Mouse (Mus musculus): ENCODE data around the gene Sh3pxd2a.
A peak's percentile ranks its signal among the peaks of the same experiment; 100 is the strongest.

The Sh3pxd2a gene

DNA sequence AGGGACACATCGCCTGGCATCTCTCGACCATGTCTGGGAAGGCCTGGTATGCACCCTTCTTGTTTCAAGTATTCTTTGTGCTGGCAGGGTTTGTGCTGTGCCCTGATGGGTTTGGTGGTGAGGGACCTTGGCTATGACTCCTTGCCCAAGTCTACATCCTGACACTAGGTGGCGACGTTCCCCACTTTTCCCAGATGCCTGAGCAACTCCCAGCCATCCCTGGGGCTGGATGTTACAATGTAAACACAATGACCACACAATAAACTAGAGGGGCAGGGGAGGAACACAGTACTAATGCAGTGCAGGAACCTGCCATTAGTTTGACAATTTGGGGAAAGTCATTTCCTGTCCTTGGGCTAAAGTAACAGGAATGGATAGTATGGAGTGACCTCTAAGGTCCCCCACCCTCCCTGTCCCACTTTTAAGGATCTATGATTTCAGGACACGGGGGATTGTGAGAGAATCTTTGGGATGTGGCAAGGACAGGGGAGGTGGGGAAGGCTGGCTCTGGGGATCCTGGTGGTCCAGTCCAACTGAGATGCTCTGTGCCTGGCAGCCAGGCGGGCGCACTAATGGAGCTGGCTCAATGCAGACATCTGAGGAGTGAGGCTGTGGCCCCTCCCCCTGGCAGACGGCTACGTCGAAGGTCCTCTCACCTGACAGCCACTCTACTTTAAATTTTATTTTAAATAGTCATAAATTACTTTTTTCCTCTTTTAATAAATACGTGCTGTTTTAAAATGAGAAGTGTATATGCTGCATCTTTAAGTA lies 199.7 kb downstream of the Sh3pxd2a start:
- peak; percentile 43 for DNase-seq

DNA sequence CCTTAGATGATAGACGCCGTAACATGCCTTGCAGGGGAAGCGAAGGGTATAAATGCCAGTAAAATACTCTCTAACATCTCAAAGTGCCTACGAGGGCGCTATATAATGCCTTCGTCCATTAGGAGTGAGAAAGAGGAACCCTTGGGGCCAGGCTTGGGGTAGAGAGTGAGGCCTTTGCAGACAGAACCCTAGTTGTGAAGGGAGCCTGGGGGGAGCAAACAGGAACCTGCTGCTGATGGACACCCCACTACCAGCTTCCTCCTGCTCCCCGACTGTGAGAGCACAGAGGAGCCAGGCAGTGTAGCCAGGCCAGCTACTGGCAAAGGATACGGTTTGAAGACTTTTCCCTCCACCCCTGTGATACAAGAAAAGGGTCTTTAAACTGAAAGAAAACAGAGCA lies 200.6 kb downstream of the Sh3pxd2a start:
- no peak for DNase-seq

DNA sequence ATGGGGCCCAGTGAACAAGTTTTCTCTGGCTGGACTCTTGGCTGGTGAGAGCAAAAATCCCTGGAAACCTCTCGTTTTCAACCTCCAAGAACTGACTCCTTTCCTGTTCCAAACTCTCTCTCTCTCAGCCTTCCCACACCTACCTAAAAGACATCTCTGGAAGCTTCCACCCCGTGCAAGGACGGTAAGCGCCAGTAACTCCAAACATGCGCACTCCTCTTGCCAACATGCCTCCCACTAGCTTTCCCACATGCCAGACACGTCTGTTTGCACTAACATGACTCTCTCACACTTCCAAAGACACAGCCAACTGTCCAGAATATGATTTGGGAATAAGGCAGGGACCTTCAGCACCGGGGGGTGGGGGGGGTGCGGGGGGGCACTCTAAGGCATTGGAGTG lies 203.0 kb downstream of the Sh3pxd2a start:
- no peak for DNase-seq

DNA sequence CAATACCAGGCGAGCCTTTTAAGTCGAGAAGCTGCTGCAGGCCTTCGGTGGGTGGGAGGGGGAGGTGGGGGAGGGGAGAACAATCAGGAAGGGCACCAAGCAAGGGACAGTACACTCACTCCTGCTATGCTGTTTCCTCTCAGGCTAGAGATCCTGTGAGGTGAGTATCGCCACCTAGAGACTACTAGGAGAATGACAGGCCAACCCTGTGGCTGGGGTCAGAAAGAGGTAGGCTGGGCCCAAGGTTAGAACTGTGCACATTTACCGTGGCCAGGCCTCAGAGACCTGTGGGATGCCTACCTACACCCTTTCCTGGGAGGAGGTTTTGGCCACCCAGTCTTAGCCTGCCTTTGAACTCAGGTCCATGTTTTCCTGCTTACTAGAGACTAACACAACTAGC lies 204.6 kb downstream of the Sh3pxd2a start:
- peak; percentile 50 for DNase-seq

DNA sequence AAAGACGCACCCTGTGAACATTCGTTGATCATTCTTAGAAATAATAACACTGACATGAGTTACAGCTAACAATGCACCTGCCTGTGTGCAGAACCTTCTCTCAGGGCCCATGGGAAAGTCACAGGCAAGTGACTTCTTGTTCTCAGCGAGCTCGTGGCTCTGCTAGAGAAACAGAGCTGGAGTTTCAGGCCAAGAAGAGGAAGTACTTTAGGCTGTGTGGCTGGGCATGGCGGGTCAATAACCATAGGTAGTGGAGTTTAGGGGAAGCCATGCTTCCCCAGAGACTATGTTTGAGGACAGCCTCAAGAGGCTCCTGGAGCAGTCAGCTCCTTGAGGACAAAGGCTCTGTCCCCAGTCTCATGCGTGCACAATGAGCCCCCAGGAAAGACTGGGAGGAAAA lies 208.3 kb downstream of the Sh3pxd2a start:
- no peak for DNase-seq

DNA sequence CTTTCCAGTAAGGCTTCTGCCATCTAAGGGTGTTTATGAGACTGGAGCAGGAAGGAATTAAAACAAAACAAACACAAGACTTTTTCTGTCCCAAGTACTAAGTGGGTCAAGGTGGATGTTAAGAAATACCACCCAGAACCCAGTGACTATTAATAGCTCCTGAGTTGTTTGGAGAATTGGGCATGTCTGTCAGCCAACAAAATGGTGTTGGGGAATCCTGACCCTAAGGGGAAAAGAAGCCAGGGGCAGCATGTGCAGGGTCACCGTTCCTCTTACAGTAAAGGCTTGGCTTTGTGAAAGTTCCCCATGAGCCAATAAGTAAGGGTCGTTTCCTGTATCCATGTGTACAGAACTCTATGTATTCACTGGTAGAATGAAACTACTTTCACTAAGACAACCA lies 209.2 kb downstream of the Sh3pxd2a start:
- DNase-seq: no peak

DNA sequence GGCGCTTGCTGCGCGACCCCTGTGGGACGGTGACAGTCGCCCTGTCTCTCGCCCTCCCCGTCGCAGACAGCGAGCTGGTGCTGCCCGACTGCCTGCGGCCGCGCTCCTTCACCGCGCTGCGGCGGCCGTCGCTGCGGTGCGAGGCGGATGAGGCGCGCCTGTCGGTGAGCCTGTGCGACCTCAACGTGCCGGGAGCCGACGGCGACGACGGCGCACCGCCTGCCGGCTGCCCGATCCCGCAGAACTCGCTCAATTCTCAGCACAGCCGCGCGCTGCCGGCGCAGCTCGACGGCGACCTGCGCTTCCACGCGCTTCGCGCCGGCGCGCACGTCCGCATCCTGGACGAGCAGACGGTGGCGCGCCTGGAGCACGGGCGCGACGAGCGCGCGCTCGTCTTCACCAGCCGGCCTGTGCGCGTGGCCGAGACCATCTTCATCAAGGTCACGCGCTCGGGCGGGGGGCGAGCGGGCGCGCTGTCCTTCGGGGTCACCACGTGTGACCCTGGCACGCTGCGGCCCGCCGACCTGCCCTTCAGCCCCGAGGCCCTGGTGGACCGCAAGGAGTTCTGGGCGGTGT lies 211.1 kb downstream of the Sh3pxd2a start:
- DNase-seq: peak; percentile 11

DNA sequence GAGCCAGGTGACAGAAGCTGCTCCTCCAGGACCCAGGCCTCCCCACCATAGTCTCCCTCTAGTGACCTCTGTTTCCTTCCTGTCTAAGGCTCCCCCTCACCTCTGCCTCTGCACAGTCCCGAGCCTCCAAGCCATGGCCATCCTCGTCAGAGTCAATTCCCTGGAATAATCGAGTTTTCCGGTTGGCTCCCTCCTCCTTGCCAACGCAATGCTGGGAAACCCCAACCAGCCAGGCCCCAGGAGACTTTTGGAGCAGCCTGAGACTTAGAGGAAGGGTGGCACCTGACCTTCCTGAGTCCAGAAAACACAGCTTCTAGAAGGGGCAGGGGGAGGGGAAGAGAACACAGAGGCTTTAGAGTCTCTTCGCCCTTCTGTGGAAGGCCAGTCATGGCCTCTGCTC lies 213.3 kb downstream of the Sh3pxd2a start:
- no peak for DNase-seq

DNA sequence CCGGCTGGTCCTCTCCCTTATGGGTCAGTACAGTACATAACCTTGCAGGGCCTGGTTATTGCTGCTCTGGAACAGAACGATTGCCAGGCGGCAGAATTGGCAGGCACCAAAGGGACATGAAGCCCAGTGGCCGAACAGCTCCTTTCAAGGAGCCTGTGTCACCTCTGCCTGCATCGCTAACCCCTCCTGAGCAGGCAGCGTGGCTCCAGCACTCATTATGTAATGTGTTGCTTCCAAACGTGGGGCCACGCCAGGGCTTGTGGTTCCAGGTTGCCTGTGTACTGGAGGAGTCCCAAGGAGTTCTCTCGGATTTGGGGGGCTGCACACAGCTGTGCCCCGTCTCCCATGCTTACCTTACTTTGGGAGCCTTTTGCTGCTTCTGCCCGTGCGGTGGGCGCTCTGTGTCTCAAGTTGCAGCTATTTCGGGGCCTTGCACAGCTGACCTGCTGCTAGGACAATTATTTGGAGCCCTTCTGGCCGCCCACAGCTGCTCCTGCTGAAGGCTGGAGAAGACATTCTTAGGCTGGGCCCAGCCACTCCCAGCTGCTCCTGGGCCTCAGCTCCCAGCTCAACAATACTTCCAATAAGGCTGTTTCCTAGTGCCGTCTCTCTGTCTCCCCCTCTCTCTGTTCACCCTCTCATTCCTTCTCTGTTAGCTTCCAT lies 215.2 kb downstream of the Sh3pxd2a start:
- no peak for DNase-seq

DNA sequence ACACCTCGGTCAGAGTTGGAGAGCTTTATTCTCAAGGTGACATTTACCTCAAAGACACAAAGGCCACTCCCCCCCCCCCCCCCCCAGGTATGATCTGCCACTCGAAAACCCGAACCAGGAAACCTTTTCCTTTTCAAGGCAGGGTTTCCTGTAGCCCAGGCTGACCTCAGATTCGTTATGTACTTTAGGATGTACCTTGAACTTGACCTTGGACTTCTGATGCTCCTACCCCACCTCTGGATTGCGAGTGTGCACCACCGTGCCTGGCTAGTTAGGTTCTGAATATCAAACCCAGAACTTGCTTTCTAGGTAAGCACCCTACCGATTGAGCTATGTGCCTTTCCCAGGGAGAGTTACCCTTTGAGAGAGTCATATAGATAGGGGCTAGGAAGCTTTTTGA lies 215.9 kb downstream of the Sh3pxd2a start:
- no peak for DNase-seq

DNA sequence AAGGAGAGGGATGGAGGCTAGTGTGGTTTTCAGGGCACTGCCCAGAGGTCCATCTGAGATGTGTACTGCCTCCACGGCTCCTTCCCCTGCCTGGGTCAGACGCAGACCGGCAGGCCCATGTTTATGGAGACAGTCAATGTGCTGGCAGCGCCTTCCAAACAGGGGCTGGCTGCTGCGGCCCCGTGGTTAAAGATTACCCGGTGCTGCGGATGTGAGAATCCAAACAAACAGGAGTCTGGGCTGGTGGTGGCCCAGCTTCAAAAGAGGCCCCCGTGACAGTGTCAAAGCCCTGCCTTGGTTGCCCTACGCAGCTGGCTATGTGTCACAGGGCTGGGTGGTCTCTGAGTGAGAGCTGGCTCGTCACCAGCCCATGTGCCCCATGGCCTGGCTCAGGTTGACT lies 216.4 kb downstream of the Sh3pxd2a start:
- DNase-seq: no peak

DNA sequence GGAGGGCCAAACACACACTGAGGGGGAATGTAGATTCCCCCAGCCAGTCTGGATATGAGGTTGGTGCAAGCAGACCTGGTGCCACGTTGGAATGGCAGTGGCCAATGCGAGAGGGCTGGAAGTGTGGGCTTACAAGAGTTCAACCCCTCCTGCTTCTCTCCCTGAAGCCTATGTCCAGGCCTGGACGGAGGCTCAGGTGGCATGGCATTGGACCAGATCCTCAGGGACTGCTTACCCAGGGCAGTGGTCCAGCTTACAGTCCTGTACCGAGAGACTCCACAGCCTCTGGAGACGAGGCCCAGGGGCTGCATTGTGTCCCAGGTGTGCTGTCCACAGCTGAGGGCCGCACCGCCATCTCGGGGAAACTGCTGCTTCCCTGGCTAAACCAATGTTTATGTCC lies 218.7 kb downstream of the Sh3pxd2a start:
- DNase-seq: no peak

DNA sequence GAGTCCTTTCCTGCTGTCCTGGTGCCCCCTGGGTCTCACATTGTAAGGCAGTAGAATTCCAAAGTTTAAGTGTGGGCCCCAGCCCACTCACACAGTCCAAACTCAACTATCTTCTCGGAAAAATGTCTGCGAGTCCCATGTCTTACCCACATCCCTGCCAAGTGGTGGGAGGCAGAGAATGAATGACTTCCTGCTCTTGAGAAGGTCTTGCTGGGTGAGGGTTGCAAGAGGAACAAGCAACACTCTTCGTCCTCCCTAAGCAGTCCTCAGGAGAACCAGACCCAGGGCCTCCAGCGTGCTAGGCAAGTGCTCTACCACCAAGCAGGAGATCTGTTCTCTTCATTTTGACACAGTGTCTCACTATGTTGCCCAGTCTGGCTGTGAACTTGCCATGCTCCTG lies 222.0 kb downstream of the Sh3pxd2a start:
- DNase-seq: no peak

DNA sequence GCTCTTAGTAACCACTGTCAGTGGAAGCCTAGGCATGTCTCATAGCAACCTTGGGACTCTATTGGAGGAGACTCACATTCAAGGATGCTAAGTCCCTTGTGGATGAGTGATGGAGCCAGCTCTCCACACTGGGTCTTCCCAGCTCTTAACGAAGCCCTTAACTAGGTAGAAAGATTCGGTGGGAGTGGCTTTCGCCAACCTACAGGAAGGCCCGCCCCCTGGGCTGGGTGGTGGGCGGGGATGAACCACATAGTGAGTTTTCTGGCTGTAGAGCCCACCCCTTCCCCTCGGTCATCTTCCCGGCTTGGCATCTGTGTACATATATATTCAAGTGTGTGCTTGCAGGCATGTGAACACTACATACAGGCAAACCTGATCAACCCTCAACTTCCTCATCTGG lies 223.2 kb downstream of the Sh3pxd2a start:
- no peak for DNase-seq

DNA sequence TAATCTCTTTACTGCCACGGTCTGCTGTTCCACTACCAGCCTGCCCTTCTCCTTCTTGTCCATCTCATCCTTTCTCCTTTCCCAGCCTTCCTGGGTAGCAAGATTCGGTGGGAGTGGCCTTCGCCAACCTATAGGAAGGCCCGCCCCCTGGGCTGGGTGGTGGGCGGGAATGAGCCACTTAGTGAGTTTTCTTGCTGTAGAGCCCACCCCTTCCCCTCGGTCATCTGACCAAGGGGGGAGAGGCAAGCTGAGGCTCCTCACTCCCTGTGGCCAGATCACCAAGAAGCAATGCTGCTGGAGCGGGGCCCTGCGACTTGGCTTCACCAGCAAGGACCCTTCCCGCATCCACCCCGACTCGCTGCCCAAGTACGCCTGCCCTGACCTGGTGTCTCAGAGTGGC lies 224.1 kb downstream of the Sh3pxd2a start:
- no peak for DNase-seq

DNA sequence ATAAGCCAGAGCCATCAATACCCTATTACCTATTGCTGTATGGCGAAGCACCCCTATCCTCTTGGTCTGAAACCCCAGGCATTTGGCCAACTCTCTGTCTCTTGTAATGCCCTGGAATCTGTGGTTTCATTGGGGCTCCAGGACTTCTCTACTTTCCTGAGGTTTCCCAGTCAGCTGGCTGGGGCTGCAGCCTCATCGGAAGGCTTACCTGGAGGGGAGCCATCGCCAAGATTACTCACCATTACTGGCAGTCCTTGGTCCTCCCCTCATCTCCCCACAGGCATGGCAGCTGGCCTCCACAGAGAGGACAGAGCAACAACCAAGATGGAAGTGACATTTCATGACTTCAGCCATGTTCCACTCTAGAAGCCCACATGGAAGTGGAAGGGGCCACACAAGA lies 231.1 kb downstream of the Sh3pxd2a start:
- DNase-seq: no peak

DNA sequence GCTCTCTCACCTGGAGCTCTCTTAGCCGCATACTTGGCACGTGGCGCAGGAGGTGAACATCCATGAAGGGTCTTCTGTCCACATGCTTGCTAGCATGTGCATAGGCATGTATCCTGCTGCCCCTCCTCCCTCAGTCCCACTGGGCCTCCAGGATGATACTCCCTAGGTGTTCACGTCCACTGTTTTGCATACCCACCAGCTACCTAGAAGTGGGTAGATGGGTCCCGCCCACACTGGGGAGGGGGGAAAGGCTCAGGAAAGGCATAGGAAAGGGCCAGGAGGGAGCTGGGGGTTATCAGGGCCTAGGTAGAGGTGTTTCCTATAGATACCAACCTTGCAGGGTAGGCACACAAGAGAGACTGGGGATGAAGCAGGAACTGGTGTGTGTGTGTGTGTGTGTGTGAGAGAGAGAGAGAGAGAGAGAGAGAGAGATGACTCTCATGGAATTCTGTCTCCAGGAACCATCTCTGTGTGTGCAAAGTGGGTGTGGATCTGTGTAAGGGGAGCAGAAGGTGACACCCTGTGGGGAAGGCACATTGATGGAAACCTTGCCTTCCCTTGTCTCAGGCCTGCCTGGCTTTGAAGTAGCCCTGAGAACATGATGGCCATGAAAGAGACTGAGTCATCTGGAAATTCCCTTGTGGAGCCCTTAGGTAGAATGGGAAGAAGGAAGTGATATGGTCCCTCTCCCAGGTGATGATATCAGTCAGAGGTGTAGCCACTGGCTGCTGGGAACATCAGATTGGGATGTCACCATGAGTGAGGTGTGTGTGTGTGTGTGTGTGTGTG lies 231.9 kb downstream of the Sh3pxd2a start:
- DNase-seq: no peak

DNA sequence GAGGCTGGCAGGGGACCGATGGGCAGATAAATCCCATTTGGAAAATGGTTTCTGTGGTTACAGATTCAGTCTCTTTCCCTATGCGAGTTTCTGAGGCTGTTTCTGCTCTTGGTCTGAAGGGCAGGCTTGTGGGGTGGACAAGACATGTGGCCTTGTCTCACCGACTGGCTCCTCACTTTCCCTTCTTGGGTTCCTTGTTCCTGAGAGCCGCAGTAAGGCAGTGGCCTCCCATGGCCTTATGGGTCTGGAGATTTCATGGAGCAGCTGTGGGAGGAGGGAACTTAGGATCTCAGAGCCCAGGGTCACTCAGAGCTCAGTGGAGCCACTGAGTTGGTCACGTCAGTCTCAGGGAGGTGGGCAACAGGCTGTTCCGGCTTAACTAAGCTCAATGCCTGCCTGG lies 232.8 kb downstream of the Sh3pxd2a start:
- DNase-seq: no peak

DNA sequence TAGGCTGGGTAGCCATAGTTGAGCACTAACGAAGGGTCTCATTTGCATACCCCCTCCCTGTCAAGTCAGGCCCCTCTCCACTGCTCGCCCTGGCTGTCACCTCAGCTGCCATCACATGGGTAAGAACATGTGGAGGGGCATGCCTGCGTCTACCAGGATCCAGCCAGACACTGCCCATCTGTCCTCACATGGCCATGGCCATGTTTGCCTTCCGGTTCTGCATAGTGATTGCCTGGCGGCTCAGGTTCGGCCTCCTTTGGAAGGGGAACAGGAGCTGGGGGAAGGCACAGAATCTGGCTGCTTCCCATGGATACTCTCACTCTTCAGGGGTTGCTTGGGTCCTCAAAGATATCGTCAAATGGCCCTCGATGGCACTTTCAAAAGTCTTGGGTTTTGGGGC lies 233.5 kb downstream of the Sh3pxd2a start:
- no peak for DNase-seq

DNA sequence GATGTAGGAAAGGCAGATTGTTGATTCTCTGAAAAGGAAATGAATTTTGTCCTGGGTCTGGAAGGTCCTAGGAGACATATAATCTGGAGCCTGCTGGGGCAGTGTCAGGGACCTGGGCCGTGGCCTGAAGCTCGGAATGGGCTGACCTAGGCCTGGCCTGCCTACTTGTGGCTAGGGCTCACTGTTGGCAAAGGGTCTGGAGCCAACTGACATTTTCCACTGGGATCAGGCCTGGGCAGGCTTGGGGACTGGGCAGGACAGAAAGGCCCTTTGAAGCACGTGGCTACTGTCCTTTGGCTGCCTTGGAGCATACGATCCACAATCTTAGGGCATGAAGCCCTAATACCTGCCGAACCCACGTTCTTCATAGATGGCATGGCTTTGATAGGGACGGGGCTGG lies 234.1 kb downstream of the Sh3pxd2a start:
- DNase-seq: no peak

DNA sequence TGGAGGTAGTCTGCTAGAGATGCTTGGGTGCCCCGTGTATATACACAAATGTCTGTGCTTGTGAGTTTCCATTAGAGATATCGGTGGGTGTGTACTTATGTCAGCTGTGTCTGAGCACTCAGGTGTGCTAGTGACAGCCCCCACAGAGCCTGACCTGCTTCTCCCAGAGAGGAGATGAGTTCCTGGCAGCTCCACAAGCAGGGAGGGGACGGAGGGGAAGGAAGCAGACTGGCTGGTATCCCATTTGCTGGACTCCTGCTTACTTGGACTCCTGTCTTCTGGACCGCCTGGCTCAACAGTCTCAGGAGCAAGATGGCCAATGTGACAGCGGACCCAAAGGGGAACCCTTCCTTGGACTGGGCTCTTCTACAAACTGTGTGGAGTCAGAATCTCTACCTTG lies 234.7 kb downstream of the Sh3pxd2a start:
- no peak for DNase-seq

DNA sequence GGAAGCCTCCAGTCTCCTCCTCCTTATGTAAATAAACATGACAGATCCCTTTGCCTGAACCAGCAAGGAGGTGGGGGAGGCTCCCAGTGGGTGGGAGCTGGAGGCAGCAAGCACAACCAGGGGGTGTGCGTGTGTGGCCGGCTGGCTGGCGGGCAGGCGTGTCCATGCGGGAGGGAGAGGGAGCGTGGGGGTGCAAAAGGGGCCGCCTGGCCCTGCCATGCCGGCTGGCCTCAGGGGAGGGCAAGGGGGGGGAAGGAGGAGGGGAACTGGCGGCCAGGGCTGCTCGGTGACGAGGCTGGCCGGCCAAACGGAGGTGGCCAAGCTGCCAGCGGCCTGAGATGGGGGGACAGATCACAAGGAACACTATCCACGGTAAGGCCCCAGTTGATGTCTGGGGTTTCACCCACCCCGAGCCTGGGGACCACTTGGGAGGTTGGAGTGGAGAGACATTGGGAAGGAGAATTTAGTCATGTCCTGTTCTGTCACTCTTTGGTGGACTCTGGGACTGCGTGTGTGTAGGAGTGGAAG lies 235.4 kb downstream of the Sh3pxd2a start:
- no peak for DNase-seq

DNA sequence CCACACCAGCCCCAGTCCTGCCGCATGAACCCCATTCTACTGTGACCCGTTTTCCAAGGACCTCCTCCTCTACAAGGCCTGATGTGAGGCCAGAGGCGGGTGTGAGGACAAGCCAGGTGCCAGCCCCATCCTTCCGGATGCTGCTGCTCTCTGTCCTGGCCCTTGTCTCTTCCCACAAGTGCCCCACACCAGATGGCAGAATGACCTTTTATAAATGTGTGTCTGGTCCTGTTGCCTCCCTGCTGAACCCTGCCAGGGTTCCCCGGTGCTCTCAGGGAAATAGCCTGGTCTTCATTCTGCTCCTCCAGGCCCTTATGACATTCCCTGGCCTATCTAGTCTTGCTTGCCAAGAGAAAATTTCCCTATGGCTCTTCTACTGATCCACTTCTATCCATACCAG lies 238.4 kb downstream of the Sh3pxd2a start:
- DNase-seq: no peak
